Mouse (Mus musculus) cortical plate, adult 2 months (tissue): ENCODE results near the gene Ctu2. TPM values are rescaled to one million over a fixed set of nuclear protein-coding genes. Genes with fewer than 3 reads are reported as not detected.

Experiments used
- H3K27ac ChIP-seq: fragments of 200-500 bp; 2 replicates; pipeline ENCODE4 v1.5.1; 2012; ENCODE audit warnings: low read length, control low read depth, inconsistent platforms; ENCODE audit not compliant: insufficient read depth
- H3K4me1 ChIP-seq: fragments of 200-500 bp; 2 replicates; pipeline ENCODE4 v1.6.1; 2011; ENCODE audit warnings: low read length; ENCODE audit not compliant: control insufficient read depth, insufficient read depth
- H3K4me3 ChIP-seq: fragments of 200-500 bp; 2 replicates; pipeline ENCODE4 v1.5.1; 2011; ENCODE audit warnings: mild to moderate bottlenecking, low read length, control low read depth; ENCODE audit not compliant: insufficient read depth
- CTCF ChIP-seq: fragments of 200-500 bp; IDR thresholded peaks from 2 replicates; pipeline ENCODE4 v1.5.1; 2011; ENCODE audit warnings: mild to moderate bottlenecking, control low read depth, low read length; ENCODE audit not compliant: insufficient read depth; ENCODE audit errors: extremely low read depth
- POLR2A ChIP-seq: fragments of 200-500 bp; IDR thresholded peaks from 2 replicates; pipeline ENCODE4 v1.6.1; 2011; ENCODE audit warnings: mild to moderate bottlenecking, low read length, control low read depth; ENCODE audit not compliant: insufficient read depth; ENCODE audit errors: extremely low read depth
- polyA plus RNA-seq: library from polyadenylated mRNA; depleted of rRNA; stranded (reverse); fragments of >200 nt; gene quantifications from 2 replicates; pipeline ENCODE4 v1.2.3, GENCODE M21; 2012; rRNA removed

Gene Ctu2
- polyA plus RNA-seq, 1 experiment: 43.6 TPM

- Histone ChIP-seq H3K4me1 (0 out of 2 replicates have a peak, but pooled peaks cover 1% of the 10 kb centered on the region), H3K4me3 (no peak overlapping the region), H3K27ac (no peak overlapping the region)
- no peak for TF ChIP-seq POLR2A
- no peak for TF ChIP-seq CTCF
Measured at GRCm38 (mm10) chr8:122522796-122523651, 47.1 kb downstream of the Ctu2 start.

DNA sequence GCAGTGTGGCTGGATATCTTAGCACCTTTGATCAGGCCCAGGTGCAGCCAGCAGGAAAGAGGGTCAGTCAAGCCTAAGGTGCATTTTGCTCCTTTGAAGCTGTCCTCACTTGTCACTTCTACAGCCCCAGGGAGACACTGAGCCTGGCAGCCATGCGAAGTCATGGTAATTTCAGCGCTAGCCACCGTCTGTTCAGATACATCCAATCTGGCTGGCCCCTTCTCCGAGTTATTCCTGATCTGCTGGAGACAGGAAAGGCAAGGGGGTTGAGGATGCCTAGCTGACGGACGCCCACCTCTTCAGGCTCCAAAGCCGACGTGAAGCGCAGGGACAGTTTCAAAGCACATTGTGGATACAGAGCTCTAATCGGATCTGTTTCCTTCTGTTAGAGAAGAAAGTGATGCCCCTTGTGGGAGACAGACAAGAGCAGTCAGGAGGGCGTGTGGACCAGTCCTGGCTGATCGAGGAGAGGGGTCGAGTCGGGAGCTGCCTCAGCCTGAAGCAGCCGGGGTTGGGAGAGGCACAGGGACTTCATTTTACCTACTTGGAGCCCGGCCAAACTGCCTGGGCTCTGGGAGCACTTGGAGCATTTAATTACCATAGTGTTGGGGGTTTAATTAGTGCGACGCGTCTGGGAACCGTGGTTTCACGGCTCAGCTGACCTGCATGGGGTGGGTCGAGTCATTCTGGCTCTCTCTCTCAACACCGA is 47.9 kb downstream of the Ctu2 start:
- TF ChIP-seq CTCF (no peak), POLR2A (no peak)
- Histone ChIP-seq H3K4me3 (no peak overlapping the region), H3K4me1 (0 out of 2 replicates have a peak, but pooled peaks cover 1% of the 10 kb centered on the region), H3K27ac (no peak overlapping the region)

GRCm38 (mm10) chr8:122524506-122524905 is 48.6 kb downstream of the Ctu2 start:
- no peak overlapping the region for H3K4me3 ChIP-seq
- 0 out of 2 replicates have a peak, but pooled peaks cover 1% of the 10 kb centered on the region for H3K4me1 ChIP-seq
- H3K27ac ChIP-seq: no peak overlapping the region
- TF ChIP-seq POLR2A (no peak), CTCF (no peak)

DNA sequence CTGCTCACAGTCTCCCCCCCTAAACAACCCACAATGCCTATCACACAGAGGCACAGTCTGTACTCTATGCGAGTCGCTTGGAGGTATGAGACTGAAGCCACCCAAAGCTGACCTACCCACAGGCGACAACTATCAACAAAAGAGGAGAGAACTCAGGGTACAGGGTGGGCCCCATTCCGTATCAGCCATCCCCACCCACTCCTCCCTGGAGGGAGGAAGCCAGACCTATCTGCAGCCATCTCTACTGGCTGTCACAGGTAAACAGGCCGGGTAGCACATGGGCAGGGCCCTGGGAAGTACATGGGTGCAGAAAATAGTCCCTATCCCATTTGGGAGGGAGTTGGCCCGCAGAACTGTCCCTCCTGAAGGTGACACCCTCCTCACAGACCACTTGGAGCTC is 49.1 kb downstream of the Ctu2 start:
- H3K4me1 ChIP-seq: 0 out of 2 replicates have a peak, but pooled peaks cover 1% of the 10 kb centered on the region
- H3K27ac ChIP-seq: no peak overlapping the region
- no peak overlapping the region for H3K4me3 ChIP-seq
- TF ChIP-seq CTCF (no peak), POLR2A (no peak)

DNA sequence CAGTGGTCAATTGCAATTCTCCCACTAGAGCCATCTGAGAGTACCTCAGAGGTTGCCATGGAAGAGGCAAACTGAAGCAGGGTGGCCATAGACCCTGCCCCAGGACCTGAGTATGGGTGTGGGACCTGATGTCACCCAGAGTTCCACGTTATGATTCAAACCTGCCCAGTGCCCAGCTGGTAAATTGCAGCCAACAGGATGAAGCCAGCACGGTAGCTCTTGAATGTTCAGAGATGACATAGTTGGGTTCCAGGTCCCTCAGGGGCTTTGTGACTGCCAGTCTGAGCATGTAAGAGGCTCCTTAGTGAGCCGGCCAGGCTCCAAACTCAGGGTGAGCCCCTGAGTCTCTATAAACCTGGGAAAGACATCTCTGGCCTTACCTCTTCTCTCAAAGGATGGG is 50.1 kb downstream of the Ctu2 start:
- 0 out of 2 replicates have a peak, but pooled peaks cover 1% of the 10 kb centered on the region for H3K4me1 ChIP-seq
- no peak overlapping the region for H3K4me3 ChIP-seq
- TF ChIP-seq CTCF: no peak
- TF ChIP-seq POLR2A: no peak
- no peak overlapping the region for H3K27ac ChIP-seq

- TF ChIP-seq CTCF (no peak), POLR2A (no peak)
- H3K27ac ChIP-seq: no peak overlapping the region
- H3K4me3 ChIP-seq: no peak overlapping the region
- H3K4me1 ChIP-seq: 0 out of 2 replicates have a peak, but pooled peaks cover 1% of the 10 kb centered on the region
Measured at GRCm38 (mm10) chr8:122526526-122527170, 50.7 kb downstream of the Ctu2 start.

DNA sequence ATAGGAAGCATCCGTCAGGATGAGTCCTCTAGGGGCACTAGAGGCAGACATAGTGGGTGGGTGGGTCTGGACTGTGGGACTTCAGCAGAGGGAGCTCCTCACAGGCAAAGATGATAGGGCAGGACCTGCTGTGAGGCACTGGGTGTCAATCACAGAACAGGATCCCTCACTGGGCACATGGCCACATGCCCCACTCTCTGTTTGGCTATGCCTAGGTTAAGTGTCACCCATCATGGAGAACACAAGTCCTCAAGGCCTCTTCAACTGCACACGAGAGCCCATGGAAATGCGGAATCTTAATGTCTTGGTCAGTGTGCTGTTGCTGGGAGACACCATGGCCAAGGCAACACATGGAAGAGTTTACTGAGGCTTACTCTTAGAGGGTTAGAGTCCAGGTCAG is 52.0 kb downstream of the Ctu2 start:
- 0 out of 2 replicates have a peak, but pooled peaks cover 1% of the 10 kb centered on the region for H3K4me1 ChIP-seq
- H3K27ac ChIP-seq: no peak overlapping the region
- no peak overlapping the region for H3K4me3 ChIP-seq
- TF ChIP-seq CTCF (no peak), POLR2A (no peak)

- TF ChIP-seq POLR2A (no peak), CTCF (no peak)
- Histone ChIP-seq H3K4me1 (no peaks in the 10 kb centered on the region), H3K27ac (no peak overlapping the region), H3K4me3 (no peak overlapping the region)
Measured at GRCm38 (mm10) chr8:122529159-122529558, 53.2 kb downstream of the Ctu2 start.

- no peak overlapping the region for H3K4me3 ChIP-seq
- H3K4me1 ChIP-seq: no peaks in the 10 kb centered on the region
- TF ChIP-seq POLR2A (no peak), CTCF (no peak)
- no peak overlapping the region for H3K27ac ChIP-seq
Measured at GRCm38 (mm10) chr8:122531312-122531711, 55.4 kb downstream of the Ctu2 start.

Other genes with a start within 250 kb of the Ctu2 start
- 32.1 and 39.0 TPM in 2 replicates for gene Zfpm1, start 194.0 kb upstream of the Ctu2 start, polyA plus RNA-seq
- 4.0 and 5.5 TPM in 2 replicates for gene Trhr2, start 115.4 kb upstream of the Ctu2 start, polyA plus RNA-seq
- gene Zc3h18, start 99.5 kb upstream of the Ctu2 start, polyA plus RNA-seq: 33.0 and 33.6 TPM in 2 replicates
- 0.21 and 0.36 TPM in 2 replicates for gene Il17c, start 54.1 kb upstream of the Ctu2 start, polyA plus RNA-seq
- gene Cyba, start 43.2 kb upstream of the Ctu2 start, polyA plus RNA-seq: 19.3 and 19.8 TPM in 2 replicates
- gene Mvd, start 32.7 kb upstream of the Ctu2 start, polyA plus RNA-seq: 36.6 and 42.7 TPM in 2 replicates
- gene Snai3, start 15.4 kb upstream of the Ctu2 start, polyA plus RNA-seq: 0.93 and 1.2 TPM in 2 replicates
- gene Rnf166, start 79 bp upstream of the Ctu2 start, polyA plus RNA-seq: 68.2 and 76.8 TPM in 2 replicates
- gene Piezo1, start 75.2 kb downstream of the Ctu2 start, polyA plus RNA-seq: 7.6 and 7.7 TPM in 2 replicates
- gene Cdt1, start 91.9 kb downstream of the Ctu2 start, polyA plus RNA-seq: 2.8 and 3.2 TPM in 2 replicates
- gene Aprt, start 100.8 kb downstream of the Ctu2 start, polyA plus RNA-seq: 60.1 and 61.0 TPM in 2 replicates
- 7.2 and 8.8 TPM in 2 replicates for gene Galns, start 135.3 kb downstream of the Ctu2 start, polyA plus RNA-seq
- gene Trappc2l, start 135.5 kb downstream of the Ctu2 start, polyA plus RNA-seq: 133 and 157 TPM in 2 replicates
- gene Pabpn1l, start 146.6 kb downstream of the Ctu2 start, polyA plus RNA-seq: not detected in 2 replicates
- 8.6 and 9.1 TPM in 2 replicates for gene Cbfa2t3, start 223.0 kb downstream of the Ctu2 start, polyA plus RNA-seq